Mouse (Mus musculus): ENCODE results near the gene Tfrc. TPM values are rescaled to one million over a fixed set of nuclear protein-coding genes. Genes with fewer than 3 reads are reported as not detected.
A peak's percentile ranks its signal among the peaks of the same experiment; 100 is the strongest.

The Tfrc gene
- 68.7 and 71.9 TPM in 2 replicates for polyA plus RNA-seq (2016; fragmentation: Nextera tagmentation; extraction: Ambion mirVana)

DNA sequence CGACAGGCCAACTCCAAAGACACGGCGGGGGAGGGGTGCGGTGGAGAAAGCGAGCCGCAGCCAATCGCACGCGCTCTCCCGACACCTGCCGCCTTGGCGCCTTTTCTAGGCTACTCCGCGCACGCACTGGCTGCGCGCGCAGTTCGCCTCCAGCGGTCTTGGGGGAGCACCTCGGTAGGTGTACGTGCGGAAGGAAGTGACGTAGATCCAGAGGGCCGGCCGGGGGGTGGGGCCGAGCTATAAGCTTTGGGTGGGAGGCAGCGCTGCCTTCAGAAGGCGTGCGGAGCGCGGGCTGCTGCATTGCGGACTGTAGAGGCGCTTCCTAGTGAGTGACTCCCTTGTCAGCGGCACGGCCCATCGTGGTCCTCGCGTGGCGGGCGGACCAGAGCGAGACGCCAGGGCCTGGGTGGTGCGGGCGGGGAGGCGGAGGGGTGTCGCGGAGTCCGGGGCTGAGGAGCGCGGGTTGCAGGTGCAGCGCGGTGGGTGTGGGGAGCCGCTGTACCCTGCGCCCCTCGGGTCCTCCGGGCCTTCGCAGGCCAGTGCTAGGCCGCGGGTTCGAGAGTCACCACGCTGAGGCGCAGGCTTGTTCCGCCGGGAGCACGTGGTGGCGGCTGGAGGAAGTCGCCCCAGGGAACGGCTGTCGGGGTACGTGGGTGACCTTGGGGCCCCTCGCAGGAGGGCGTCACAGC is at the start of gene Tfrc:
TSS of gene Tfrc (plus strand) at position 209 of the 689 bp plus-strand sequence.
- Histone ChIP-seq H3K36me3 (peaks cover 11% of the 10 kb centered on the region), H3K9me3 (replicated peaks) (no peaks in the 10 kb centered on the region), H3K4me3 (peak within 1 kb of the TSS; percentile 80), H3K4me1 (peaks cover 30% of the 10 kb centered on the region), H3K27ac (replicated peaks) (peak within 1 kb of the TSS; percentile 96), H3K27me3 (ENCODE audit: low read depth, poor library complexity, severe bottlenecking) (peaks cover 23% of the 10 kb centered on the region)
- under 1% methylated on average over 73 of the region's 73 CpGs for WGBS
- peak; percentile 99 for DNase-seq (ENCODE audit: low spot score)

DNA sequence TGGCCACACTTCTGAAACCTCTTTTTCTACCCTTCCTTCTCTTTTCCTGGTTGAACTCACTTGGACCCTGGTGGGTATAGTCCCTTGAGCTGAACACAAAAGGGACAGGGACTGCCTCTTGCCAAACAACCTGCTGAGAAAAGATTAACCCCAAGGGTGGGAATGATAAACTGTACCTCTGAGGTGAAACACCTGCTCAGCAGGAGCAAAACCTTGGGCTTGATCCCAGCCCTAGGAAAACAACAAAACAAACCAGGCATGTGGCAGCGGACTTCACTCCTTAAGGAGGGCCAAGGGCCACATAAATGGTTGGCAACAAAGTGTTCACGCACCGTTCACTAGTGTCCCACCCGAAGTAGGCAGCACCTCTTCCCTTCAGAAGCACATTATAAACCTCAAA is 49.2 kb upstream of the Tfrc start:
- no peak overlapping the region for H3K27ac ChIP-seq (replicated peaks)
- H3K36me3 ChIP-seq, result no peaks in the 10 kb centered on the region
- H3K27me3 ChIP-seq (ENCODE audit: low read depth, poor library complexity, severe bottlenecking), result no peaks in the 10 kb centered on the region
- no peak overlapping the region for H3K4me3 ChIP-seq
- 64% methylated on average over 4 of the region's 4 CpGs for WGBS
- H3K4me1 ChIP-seq, result 0 out of 2 replicates have a peak, but pooled peaks cover 3% of the 10 kb centered on the region
- DNase-seq (ENCODE audit: low spot score), result no peak
- H3K9me3 ChIP-seq (replicated peaks), result no peaks in the 10 kb centered on the region

DNA sequence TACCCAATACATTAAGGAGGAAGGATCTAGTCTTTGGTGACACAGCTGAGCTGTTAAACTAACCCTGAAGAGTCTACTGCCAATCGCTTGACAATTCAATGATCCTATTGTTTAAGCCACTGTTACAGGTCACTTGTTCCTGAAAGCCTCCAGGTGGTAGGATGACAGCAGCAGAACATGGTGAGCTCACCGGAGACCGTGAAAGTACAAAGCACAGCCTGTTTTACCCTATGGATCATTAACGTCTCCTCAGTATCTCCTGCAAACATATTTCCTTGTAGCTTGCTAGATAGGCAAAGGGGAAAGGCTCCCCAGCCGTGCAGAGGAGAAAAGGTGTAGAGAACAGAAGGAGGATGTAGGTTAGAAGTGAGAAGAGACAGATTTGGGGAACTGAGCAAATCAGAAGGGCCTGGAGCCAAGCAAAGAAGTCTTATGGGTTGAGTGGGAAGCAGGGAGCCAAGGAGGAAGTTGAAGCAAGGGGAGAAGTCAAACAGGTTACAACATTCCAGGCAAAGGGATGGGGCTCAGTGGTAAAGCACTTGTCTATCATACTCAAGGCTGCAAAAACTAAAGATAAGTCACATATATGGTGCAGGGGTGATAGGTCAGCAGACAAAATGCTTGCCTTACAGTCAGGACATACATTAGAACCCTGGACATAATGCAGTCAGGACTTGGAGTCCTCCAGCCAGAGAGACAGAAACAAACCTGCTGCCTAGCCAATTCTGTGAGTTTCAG is 45.5 kb upstream of the Tfrc start:
- H3K36me3 ChIP-seq, result no peaks in the 10 kb centered on the region
- 0 out of 2 replicates have a peak, but pooled peaks cover 4% of the 10 kb centered on the region for H3K4me1 ChIP-seq
- 85% methylated on average over 5 of the region's 5 CpGs for WGBS
- H3K27ac ChIP-seq (replicated peaks), result no peak overlapping the region
- no peak overlapping the region for H3K4me3 ChIP-seq
- H3K9me3 ChIP-seq (replicated peaks), result no peaks in the 10 kb centered on the region
- DNase-seq (ENCODE audit: low spot score), result no peak
- no peaks in the 10 kb centered on the region for H3K27me3 ChIP-seq (ENCODE audit: low read depth, poor library complexity, severe bottlenecking)

GRCm38 (mm10) chr16:32567282-32567681 is 41.4 kb upstream of the Tfrc start:
- DNase-seq (ENCODE audit: low spot score), result no peak
- Histone ChIP-seq H3K36me3 (no peaks in the 10 kb centered on the region), H3K4me1 (0 out of 2 replicates have a peak, but pooled peaks cover 3% of the 10 kb centered on the region), H3K9me3 (replicated peaks) (no peaks in the 10 kb centered on the region), H3K27ac (replicated peaks) (no peak overlapping the region), H3K4me3 (no peak overlapping the region), H3K27me3 (ENCODE audit: low read depth, poor library complexity, severe bottlenecking) (no peaks in the 10 kb centered on the region)
- WGBS, result 78% methylated on average over 4 of the region's 4 CpGs

DNA sequence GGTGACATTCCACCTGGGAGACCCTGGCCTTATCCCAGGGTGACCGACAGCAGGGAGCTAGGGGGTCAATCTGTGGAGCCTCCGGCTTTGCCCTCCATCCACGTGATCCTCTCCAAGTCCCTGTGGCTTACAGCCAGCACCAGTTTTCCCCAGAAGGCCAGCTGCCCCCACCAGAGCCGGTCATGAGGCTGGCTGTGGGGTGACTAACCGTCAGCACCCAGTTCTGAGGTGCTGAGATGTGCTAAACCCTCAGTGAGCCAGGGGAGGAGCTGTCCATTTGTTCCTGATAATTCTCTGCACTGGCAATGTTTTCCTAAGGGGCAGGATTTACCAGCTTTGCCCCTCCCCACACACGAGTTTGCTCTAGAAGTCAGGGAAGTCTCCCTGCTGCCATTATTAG is 40.3 kb upstream of the Tfrc start:
- WGBS, result 77% methylated on average over 6 of the region's 6 CpGs
- Histone ChIP-seq H3K4me1 (0 out of 2 replicates have a peak, but pooled peaks cover 3% of the 10 kb centered on the region), H3K27me3 (ENCODE audit: low read depth, poor library complexity, severe bottlenecking) (no peaks in the 10 kb centered on the region), H3K27ac (replicated peaks) (no peak overlapping the region; the same call in 1 of the 2 replicates), H3K4me3 (no peak overlapping the region), H3K9me3 (replicated peaks) (no peaks in the 10 kb centered on the region), H3K36me3 (no peaks in the 10 kb centered on the region)
- DNase-seq (ENCODE audit: low spot score), result no peak

DNA sequence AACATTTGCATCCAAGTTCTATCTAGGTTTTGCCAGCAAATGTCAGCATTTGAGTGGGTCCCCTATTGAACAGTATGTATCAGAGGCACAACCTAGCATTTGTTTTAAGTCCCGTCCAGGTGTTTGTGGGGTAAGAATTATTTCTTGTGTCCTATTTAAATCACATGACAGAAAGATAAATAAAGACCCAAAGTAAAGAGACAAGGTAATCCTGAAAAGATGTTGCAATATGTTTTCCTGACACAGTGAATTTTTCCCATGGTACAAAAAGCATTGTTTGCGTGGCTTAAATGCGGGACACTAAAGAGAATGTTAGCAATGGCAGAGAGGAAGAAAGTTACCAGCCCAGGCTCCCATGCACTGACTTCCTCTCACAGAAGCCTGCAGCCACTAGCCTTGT is 38.7 kb upstream of the Tfrc start:
- Histone ChIP-seq H3K4me3 (no peak overlapping the region), H3K36me3 (no peaks in the 10 kb centered on the region), H3K9me3 (replicated peaks) (no peaks in the 10 kb centered on the region), H3K27me3 (ENCODE audit: low read depth, poor library complexity, severe bottlenecking) (no peaks in the 10 kb centered on the region), H3K27ac (replicated peaks) (no peak overlapping the region), H3K4me1 (0 out of 2 replicates have a peak, but pooled peaks cover 3% of the 10 kb centered on the region)
- 90% methylated on average over 3 of the region's 3 CpGs for WGBS
- DNase-seq (ENCODE audit: low spot score), result no peak

DNA sequence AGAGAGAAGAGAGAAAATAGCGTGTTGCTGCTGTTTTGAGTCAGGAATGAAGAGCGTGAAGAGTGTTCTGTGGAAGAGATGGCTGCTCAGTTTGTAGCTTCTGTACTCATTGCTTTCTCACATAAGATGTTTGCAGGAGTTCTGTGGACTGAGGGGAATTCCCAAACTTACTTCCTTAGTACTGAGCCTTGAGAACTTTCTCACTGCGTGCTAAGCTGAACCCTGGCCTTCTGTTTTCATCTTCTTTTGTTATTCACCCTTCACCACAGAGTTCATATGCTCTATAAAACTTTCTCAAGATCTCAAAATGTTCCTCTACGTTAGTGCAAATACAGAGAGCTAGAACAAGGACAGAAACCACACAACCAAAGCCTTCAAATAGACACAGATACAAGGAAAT is 36.2 kb upstream of the Tfrc start:
- Histone ChIP-seq H3K27me3 (ENCODE audit: low read depth, poor library complexity, severe bottlenecking) (no peaks in the 10 kb centered on the region), H3K36me3 (no peaks in the 10 kb centered on the region), H3K4me3 (no peak overlapping the region), H3K4me1 (0 out of 2 replicates have a peak, but pooled peaks cover 3% of the 10 kb centered on the region), H3K27ac (replicated peaks) (no peak overlapping the region), H3K9me3 (replicated peaks) (no peaks in the 10 kb centered on the region)
- WGBS, result 88% methylated on average over 4 of the region's 4 CpGs
- no peak for DNase-seq (ENCODE audit: low spot score)

GRCm38 (mm10) chr16:32586482-32586881 is 22.2 kb upstream of the Tfrc start:
- no peaks in the 10 kb centered on the region for H3K9me3 ChIP-seq (replicated peaks)
- 89% methylated on average over 4 of the region's 4 CpGs for WGBS
- DNase-seq (ENCODE audit: low spot score), result no peak
- no peaks in the 10 kb centered on the region for H3K27me3 ChIP-seq (ENCODE audit: low read depth, poor library complexity, severe bottlenecking)
- no peaks in the 10 kb centered on the region for H3K4me1 ChIP-seq
- no peaks in the 10 kb centered on the region for H3K36me3 ChIP-seq
- H3K27ac ChIP-seq (replicated peaks), result no peak overlapping the region
- H3K4me3 ChIP-seq, result no peak overlapping the region

- Histone ChIP-seq H3K4me3 (no peak overlapping the region), H3K36me3 (no peaks in the 10 kb centered on the region), H3K4me1 (no peaks in the 10 kb centered on the region), H3K9me3 (replicated peaks) (no peaks in the 10 kb centered on the region), H3K27me3 (ENCODE audit: low read depth, poor library complexity, severe bottlenecking) (no peaks in the 10 kb centered on the region), H3K27ac (replicated peaks) (no peak overlapping the region)
- 86% methylated on average over 3 of the region's 3 CpGs for WGBS
- no peak for DNase-seq (ENCODE audit: low spot score)
These were observed 20.2 kb upstream of the Tfrc start for GRCm38 (mm10) chr16:32588568-32588967.

GRCm38 (mm10) chr16:32591521-32591920 is 17.2 kb upstream of the Tfrc start:
- 82% methylated on average over 8 of the region's 8 CpGs for WGBS
- Histone ChIP-seq H3K4me3 (no peak overlapping the region), H3K27ac (replicated peaks) (no peak overlapping the region), H3K9me3 (replicated peaks) (no peaks in the 10 kb centered on the region), H3K4me1 (no peaks in the 10 kb centered on the region), H3K36me3 (no peaks in the 10 kb centered on the region), H3K27me3 (ENCODE audit: low read depth, poor library complexity, severe bottlenecking) (no peaks in the 10 kb centered on the region)
- DNase-seq (ENCODE audit: low spot score), result no peak

DNA sequence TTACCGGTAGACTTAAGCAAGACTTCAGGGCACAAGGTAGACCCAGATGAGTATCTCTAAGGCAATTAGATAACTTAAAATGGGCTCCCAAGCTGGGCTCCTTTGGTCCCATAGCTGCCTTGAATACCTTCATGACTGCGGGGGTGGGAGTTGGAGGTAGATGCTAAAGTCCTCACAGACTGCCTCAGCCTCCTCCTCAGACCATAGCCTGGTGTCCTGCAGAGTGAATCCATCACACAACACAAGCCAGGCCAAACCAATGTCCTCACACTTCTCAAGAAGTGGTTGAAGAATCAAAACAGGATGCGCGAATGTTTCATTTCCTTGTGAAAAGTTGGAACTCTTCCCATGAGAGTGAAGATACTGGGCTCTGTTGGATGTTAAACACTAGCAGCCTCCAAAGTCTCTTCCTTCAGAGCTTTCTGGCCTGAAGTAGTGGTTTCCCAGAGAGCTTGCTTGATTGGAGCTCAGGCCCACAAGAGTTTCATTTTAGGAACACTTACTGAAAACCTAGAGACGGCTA is 15.4 kb upstream of the Tfrc start:
- 96% methylated on average over 5 of the region's 5 CpGs for whole genome bisulfite sequencing

GRCm38 (mm10) chr16:32593916-32594315 is 14.8 kb upstream of the Tfrc start:
- H3K36me3 ChIP-seq, result no peaks in the 10 kb centered on the region
- H3K4me3 ChIP-seq, result no peak overlapping the region
- no peaks in the 10 kb centered on the region for H3K27me3 ChIP-seq (ENCODE audit: low read depth, poor library complexity, severe bottlenecking)
- 86% methylated on average over 5 of the region's 5 CpGs for WGBS
- DNase-seq (ENCODE audit: low spot score), result no peak
- H3K4me1 ChIP-seq, result peaks cover 6% of the 10 kb centered on the region; the same call in 1 of the 2 replicates
- no peak overlapping the region for H3K27ac ChIP-seq (replicated peaks)
- H3K9me3 ChIP-seq (replicated peaks), result no peaks in the 10 kb centered on the region

More for the DNA sequence above, 15.4 kb upstream of the Tfrc start:
- Histone ChIP-seq H3K9me3 (replicated peaks) (no peaks in the 10 kb centered on the region), H3K36me3 (no peaks in the 10 kb centered on the region), H3K27ac (replicated peaks) (no peak overlapping the region), H3K4me1 (peaks cover 6% of the 10 kb centered on the region; the same call in 1 of the 2 replicates), H3K27me3 (ENCODE audit: low read depth, poor library complexity, severe bottlenecking) (no peaks in the 10 kb centered on the region), H3K4me3 (no peak overlapping the region)
- DNase-seq (ENCODE audit: low spot score), result no peak

DNA sequence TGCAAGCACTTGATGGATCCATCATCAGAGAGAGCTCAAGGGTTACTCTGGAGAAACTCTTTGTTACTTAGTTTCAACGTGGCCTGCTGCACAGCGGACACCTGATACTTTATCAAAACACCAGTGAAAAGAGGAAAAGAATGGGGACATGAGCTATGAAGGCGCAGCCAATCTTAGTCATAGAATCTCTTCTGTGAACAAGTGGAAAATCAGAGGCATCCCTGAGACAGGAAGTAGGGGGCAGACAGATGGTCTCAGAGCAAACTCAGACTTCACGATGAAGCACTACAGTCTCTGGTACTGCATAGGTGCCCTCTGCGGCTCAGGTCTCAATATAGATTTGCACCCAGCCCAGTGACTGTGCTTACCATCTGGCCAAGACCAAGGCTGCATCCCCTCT is 14.0 kb upstream of the Tfrc start:
- 77% methylated on average over 5 of the region's 5 CpGs for WGBS
- Histone ChIP-seq H3K4me3 (no peak overlapping the region), H3K27me3 (ENCODE audit: low read depth, poor library complexity, severe bottlenecking) (no peaks in the 10 kb centered on the region), H3K27ac (replicated peaks) (no peak overlapping the region), H3K36me3 (no peaks in the 10 kb centered on the region), H3K9me3 (replicated peaks) (no peaks in the 10 kb centered on the region), H3K4me1 (peaks cover 6% of the 10 kb centered on the region; the same call in 1 of the 2 replicates)
- no peak for DNase-seq (ENCODE audit: low spot score)

Data from midbrain, embryonic 10.5 days (tissue).